Mouse (Mus musculus) heart, embryonic 10.5 days (tissue): ENCODE data around the gene Tpm3. TPM values are rescaled to one million over a fixed set of nuclear protein-coding genes. Genes with fewer than 3 reads are reported as not detected.
A peak's percentile ranks its signal among the peaks of the same experiment; 100 is the strongest.
"Not testable (repeated sequence)": the region's sequence is repeated elsewhere in the genome, so short reads cannot be mapped to it uniquely, and the experiment has no call there.

ENCODE experiments used
- DNase-seq: peaks from one replicate; pipeline ENCODE4 v3.0.0-alpha.2; 2017; ENCODE audit warnings: low spot score
- H3K27ac ChIP-seq: fragments of 300-500 bp; sonication (generic); 2 replicates; pipeline ENCODE4 v1.5.1; 2016; ENCODE audit warnings: mild to moderate bottlenecking
- H3K27me3 ChIP-seq: fragments of 300-500 bp; sonication (generic); 2 replicates; pipeline ENCODE4 v1.6.1; 2016; ENCODE audit warnings: mild to moderate bottlenecking; ENCODE audit not compliant: poor library complexity, insufficient read depth, severe bottlenecking
- H3K36me3 ChIP-seq: fragments of 300-500 bp; sonication (generic); 2 replicates; pipeline ENCODE4 v1.6.1; 2016; ENCODE audit warnings: mild to moderate bottlenecking, moderate library complexity
- H3K4me1 ChIP-seq: fragments of 300-500 bp; sonication (generic); 2 replicates; pipeline ENCODE4 v1.6.1; 2016; ENCODE audit warnings: mild to moderate bottlenecking
- H3K4me3 ChIP-seq: fragments of 300-500 bp; sonication (generic); 2 replicates; pipeline ENCODE4 v1.5.1; 2016; ENCODE audit warnings: mild to moderate bottlenecking, moderate library complexity
- H3K9me3 ChIP-seq: fragments of 300-500 bp; sonication (generic); 2 replicates; pipeline ENCODE4 v1.6.1; 2016; ENCODE audit warnings: mild to moderate bottlenecking, moderate library complexity
- WGBS: fragments of 180-500 bp; shearing (Covaris S2); methylation state at CpG from one replicate; pipeline ENCODE4 v1.1.7; 2016; 5-methylcytosine and 5-hydroxymethylcytosine counted together
- polyA plus RNA-seq: library from polyadenylated mRNA; unstranded; fragments of >200 nt; fragmentation: Nextera tagmentation; extraction: Ambion mirVana; gene quantifications from 2 replicates; pipeline ENCODE4 v1.2.1, GENCODE M21; 2016

Tpm3 gene
- polyA plus RNA-seq, 1 experiment from 2014 or later, result 489 TPM

GRCm38 (mm10) chr3:90090892-90091291 lies 18.4 kb downstream of the Tpm3 start:
- no peak for DNase-seq
- H3K9me3 ChIP-seq, result no peaks in the 10 kb centered on the region
- no peaks in the 10 kb centered on the region for H3K27me3 ChIP-seq
- H3K4me3 ChIP-seq, result no peak overlapping the region
- H3K27ac ChIP-seq, result no peak overlapping the region
- peaks cover 11% of the 10 kb centered on the region for H3K4me1 ChIP-seq
- H3K36me3 ChIP-seq, result peaks cover 97% of the 10 kb centered on the region
- 86% methylated on average over 6 of the region's 6 CpGs for WGBS

GRCm38 (mm10) chr3:90094453-90094852 lies 22.0 kb downstream of the Tpm3 start:
- WGBS, result 76% methylated on average over 3 of the region's 3 CpGs
- no peak for DNase-seq
- no peaks in the 10 kb centered on the region for H3K27me3 ChIP-seq
- no peak overlapping the region for H3K27ac ChIP-seq
- H3K36me3 ChIP-seq, result peaks cover 91% of the 10 kb centered on the region
- no peak overlapping the region for H3K4me3 ChIP-seq
- H3K4me1 ChIP-seq, result peaks cover 11% of the 10 kb centered on the region
- no peaks in the 10 kb centered on the region for H3K9me3 ChIP-seq

GRCm38 (mm10) chr3:90097928-90098327 lies 25.5 kb downstream of the Tpm3 start:
- H3K9me3 ChIP-seq, result no peaks in the 10 kb centered on the region
- peaks cover 11% of the 10 kb centered on the region for H3K4me1 ChIP-seq
- 86% methylated on average over 5 of the region's 5 CpGs for WGBS
- peaks cover 79% of the 10 kb centered on the region for H3K36me3 ChIP-seq
- H3K27me3 ChIP-seq, result no peaks in the 10 kb centered on the region
- no peak for DNase-seq
- no peak overlapping the region for H3K4me3 ChIP-seq
- no peak overlapping the region for H3K27ac ChIP-seq

GRCm38 (mm10) chr3:90101010-90101409 lies 28.6 kb downstream of the Tpm3 start:
- Histone ChIP-seq H3K36me3 (peaks cover 54% of the 10 kb centered on the region), H3K9me3 (no peaks in the 10 kb centered on the region)
- 86% methylated on average over 3 of the region's 3 CpGs for WGBS

GRCm38 (mm10) chr3:90101673-90102072 lies 29.2 kb downstream of the Tpm3 start:
- H3K4me3 ChIP-seq, result no peak overlapping the region
- DNase-seq, result no peak
- no peaks in the 10 kb centered on the region for H3K27me3 ChIP-seq
- H3K4me1 ChIP-seq, result no peaks in the 10 kb centered on the region
- peaks cover 48% of the 10 kb centered on the region for H3K36me3 ChIP-seq
- WGBS, result 88% methylated on average over 2 of the region's 2 CpGs
- no peaks in the 10 kb centered on the region for H3K9me3 ChIP-seq
- H3K27ac ChIP-seq, result no peak overlapping the region

More at GRCm38 (mm10) chr3:90101010-90101409, 28.6 kb downstream of the Tpm3 start:
- no peak for DNase-seq
- Histone ChIP-seq H3K27ac (no peak overlapping the region), H3K27me3 (no peaks in the 10 kb centered on the region), H3K4me1 (no peaks in the 10 kb centered on the region), H3K4me3 (no peak overlapping the region)

GRCm38 (mm10) chr3:90102239-90102638 lies 29.8 kb downstream of the Tpm3 start:
- peaks cover 47% of the 10 kb centered on the region for H3K36me3 ChIP-seq
- no peaks in the 10 kb centered on the region for H3K9me3 ChIP-seq
- no peaks in the 10 kb centered on the region for H3K27me3 ChIP-seq
- no peaks in the 10 kb centered on the region for H3K4me1 ChIP-seq
- no peak overlapping the region for H3K4me3 ChIP-seq
- WGBS, result 80% methylated on average over 2 of the region's 2 CpGs
- no peak for DNase-seq
- H3K27ac ChIP-seq, result no peak overlapping the region

GRCm38 (mm10) chr3:90103176-90103575 lies 30.7 kb downstream of the Tpm3 start:
- peaks cover 39% of the 10 kb centered on the region for H3K36me3 ChIP-seq
- 86% methylated on average over 2 of the region's 2 CpGs for WGBS
- no peak overlapping the region for H3K4me3 ChIP-seq
- no peak overlapping the region for H3K27ac ChIP-seq
- H3K9me3 ChIP-seq, result no peaks in the 10 kb centered on the region
- DNase-seq, result no peak
- H3K27me3 ChIP-seq, result no peaks in the 10 kb centered on the region
- H3K4me1 ChIP-seq, result no peaks in the 10 kb centered on the region

GRCm38 (mm10) chr3:90103938-90104337 lies 31.5 kb downstream of the Tpm3 start, which contains the start of gene Nup210l:
Nup210l (plus strand) TSS chr3:90104132.
- WGBS, result 78% methylated on average over 13 of the region's 13 CpGs
- no peaks in the 10 kb centered on the region for H3K9me3 ChIP-seq
- no peak for DNase-seq
- H3K4me3 ChIP-seq, result no peak within 1 kb of the TSS
- H3K27me3 ChIP-seq, result no peaks in the 10 kb centered on the region
- H3K4me1 ChIP-seq, result no peaks in the 10 kb centered on the region
- peaks cover 31% of the 10 kb centered on the region for H3K36me3 ChIP-seq
- no peak within 1 kb of the TSS for H3K27ac ChIP-seq

GRCm38 (mm10) chr3:90111706-90112105 lies 39.3 kb downstream of the Tpm3 start:
- peak overlapping the region; percentile 30; the same call in 1 of the 2 replicates for H3K27ac ChIP-seq
- no peak for DNase-seq
- no peak overlapping the region for H3K4me3 ChIP-seq
- 32% methylated on average over 2 of the region's 2 CpGs for WGBS
- no peaks in the 10 kb centered on the region for H3K36me3 ChIP-seq
- H3K9me3 ChIP-seq, result no peaks in the 10 kb centered on the region
- no peaks in the 10 kb centered on the region for H3K27me3 ChIP-seq
- H3K4me1 ChIP-seq, result no peaks in the 10 kb centered on the region

GRCm38 (mm10) chr3:90114342-90114741 lies 41.9 kb downstream of the Tpm3 start:
- no peaks in the 10 kb centered on the region for H3K4me1 ChIP-seq
- H3K9me3 ChIP-seq, result no peaks in the 10 kb centered on the region
- no peaks in the 10 kb centered on the region for H3K27me3 ChIP-seq
- DNase-seq, result no peak
- 69% methylated on average over 2 of the region's 2 CpGs for WGBS
- H3K4me3 ChIP-seq, result no peak overlapping the region
- H3K36me3 ChIP-seq, result no peaks in the 10 kb centered on the region
- H3K27ac ChIP-seq, result no peak overlapping the region

GRCm38 (mm10) chr3:90115526-90115925 lies 43.1 kb downstream of the Tpm3 start:
- H3K4me3 ChIP-seq, result no peak overlapping the region
- H3K27ac ChIP-seq, result no peak overlapping the region
- DNase-seq, result no peak
- no peaks in the 10 kb centered on the region for H3K36me3 ChIP-seq
- H3K4me1 ChIP-seq, result no peaks in the 10 kb centered on the region
- WGBS, result 77% methylated on average over 3 of the region's 3 CpGs
- no peaks in the 10 kb centered on the region for H3K9me3 ChIP-seq
- no peaks in the 10 kb centered on the region for H3K27me3 ChIP-seq

GRCm38 (mm10) chr3:90118132-90118790 lies 45.8 kb downstream of the Tpm3 start:
- Histone ChIP-seq H3K4me1 (no peaks in the 10 kb centered on the region), H3K36me3 (no peaks in the 10 kb centered on the region), H3K27ac (no peak overlapping the region), H3K9me3 (no peaks in the 10 kb centered on the region), H3K27me3 (no peaks in the 10 kb centered on the region), H3K4me3 (no peak overlapping the region)
- DNase-seq, result no peak
- WGBS, result 87% methylated on average over 13 of the region's 13 CpGs

- H3K36me3 ChIP-seq, H3K4me3 ChIP-seq, DNase-seq, H3K4me1 ChIP-seq, H3K27ac ChIP-seq, H3K9me3 ChIP-seq, H3K27me3 ChIP-seq: not testable (repeated sequence)
- 74% methylated on average over 5 of the region's 5 CpGs for WGBS
Measured at GRCm38 (mm10) chr3:90122036-90122435, 49.6 kb downstream of the Tpm3 start.

GRCm38 (mm10) chr3:90125710-90126109 lies 53.3 kb downstream of the Tpm3 start:
- H3K27ac ChIP-seq, result no peak overlapping the region
- H3K36me3 ChIP-seq, result 0 out of 2 replicates have a peak, but pooled peaks cover 3% of the 10 kb centered on the region
- H3K4me1 ChIP-seq, result no peaks in the 10 kb centered on the region
- H3K4me3 ChIP-seq, result no peak overlapping the region
- H3K27me3 ChIP-seq, result no peaks in the 10 kb centered on the region
- no peaks in the 10 kb centered on the region for H3K9me3 ChIP-seq
- WGBS, result 71% methylated on average over 5 of the region's 5 CpGs
- no peak for DNase-seq
